Mouse (Mus musculus): Measurements from ENCODE around the gene Ehbp1.

Ehbp1 gene

DNA sequence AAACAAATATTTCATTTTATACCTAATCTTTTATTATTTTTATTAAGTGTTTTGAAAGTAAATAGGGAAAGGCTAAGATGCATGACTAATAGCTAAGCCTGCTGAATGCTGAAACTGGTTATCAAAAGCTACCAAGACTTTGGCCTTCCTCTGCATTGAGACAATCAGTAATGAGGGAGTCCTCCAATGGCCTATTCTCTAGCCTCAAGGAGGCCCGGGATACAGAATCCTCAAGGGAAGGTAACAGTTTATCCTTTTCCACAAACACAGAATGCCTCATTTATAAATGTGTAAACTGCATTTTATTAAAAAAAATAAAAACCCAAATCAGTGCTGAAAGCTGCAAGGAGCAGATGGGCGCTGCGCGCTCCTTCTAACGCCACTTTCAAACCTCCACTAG lies 284.6 kb downstream of the Ehbp1 start:
- DNase-seq (ENCODE audit: low read depth, low spot score) = no peak

DNA sequence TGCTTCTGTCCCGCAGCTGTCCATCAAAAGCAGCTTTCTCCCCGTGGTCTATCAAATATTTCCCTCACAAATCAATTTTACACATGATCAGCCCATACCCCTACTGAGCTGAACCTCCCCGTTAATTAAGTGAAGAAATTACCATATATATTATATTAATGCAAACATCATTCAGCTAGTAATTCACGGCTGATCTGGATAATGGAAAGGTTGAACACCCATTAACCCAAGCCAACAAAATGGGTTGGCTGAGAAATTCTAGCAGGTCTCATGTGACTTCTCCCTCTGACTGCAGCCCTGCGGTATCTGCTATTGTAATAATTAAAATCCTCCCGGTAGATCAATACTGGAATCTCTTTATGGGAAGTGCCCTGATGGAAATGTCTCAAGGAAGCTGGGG lies 286.2 kb downstream of the Ehbp1 start:
- DNase-seq (ENCODE audit: low read depth, low spot score) = no peak

DNA sequence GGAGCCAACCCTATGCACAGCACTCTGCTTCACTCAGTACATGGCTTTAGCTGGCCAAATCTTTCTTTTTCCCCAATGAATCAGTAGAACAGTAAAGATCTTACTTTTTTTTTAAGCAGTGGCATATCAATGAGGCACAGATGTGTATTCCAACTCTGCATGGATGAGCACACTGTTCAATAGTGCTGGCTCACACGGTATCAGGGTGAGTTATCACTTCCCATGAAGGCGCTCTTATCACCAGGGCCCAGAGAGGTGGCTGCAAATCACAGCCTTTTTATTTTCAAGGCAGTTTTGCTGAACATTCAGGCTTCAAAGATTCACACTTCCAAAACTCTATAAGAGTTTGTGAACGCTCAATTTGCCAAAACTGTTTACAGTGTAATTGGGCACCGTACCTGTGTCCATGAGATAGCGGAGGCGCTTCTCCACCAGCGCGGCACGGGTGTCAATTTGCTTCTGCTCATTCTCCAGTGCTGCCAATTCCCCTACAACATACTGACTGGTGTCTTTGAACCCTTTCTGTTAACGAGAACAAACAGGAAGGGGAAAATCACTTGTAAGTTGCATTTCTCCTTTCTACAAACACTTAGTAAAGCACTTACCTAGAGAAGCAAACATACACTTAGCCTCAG lies 288.9 kb downstream of the Ehbp1 start:
- DNase-seq (ENCODE audit: low read depth, low spot score) = no peak

DNA sequence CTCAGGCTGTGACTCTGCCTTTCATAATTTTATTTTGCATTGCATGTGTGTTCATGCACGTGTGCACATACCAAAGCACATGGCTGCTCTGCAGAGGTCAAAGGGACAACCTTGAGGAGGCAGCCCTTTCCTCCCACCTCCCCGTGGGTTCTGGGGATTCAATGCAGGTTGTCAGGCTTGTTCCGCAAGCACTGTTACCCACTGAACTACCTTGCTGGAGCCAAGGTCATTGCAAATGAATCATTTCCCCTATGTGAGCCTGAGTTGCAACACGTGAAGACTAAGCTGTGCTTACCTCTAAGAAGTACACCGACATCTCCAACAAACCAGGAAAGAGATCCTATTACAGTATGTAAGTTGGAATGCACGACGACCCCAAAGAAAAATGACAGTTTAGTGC lies 291.2 kb downstream of the Ehbp1 start:
- no peak for DNase-seq (ENCODE audit: low read depth, low spot score)

DNA sequence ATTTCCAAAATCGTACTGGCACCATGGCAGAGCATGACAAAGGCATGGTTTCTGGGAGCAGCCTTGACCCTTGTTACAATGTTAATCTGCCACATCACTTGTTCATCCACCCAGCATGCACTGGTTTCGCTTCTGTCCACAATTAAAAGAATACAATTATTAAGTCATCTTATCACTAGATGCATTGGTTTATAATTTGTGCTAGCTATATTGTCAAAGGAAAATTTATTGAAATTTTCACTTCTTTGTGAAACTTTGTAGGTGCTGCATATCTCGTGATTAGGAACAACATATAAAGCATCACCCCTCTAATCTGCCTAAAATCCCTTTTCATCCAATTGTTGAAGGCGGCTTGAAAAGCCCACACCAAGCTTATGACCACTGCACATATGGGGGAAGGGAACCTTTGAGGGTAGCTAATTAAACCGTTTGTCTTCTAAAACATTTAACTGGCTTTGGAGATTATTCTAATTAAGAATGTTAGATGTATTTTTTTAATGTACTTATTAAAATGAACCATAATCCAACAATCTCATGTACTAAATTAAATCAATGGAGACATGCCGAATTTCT lies 302.2 kb downstream of the Ehbp1 start:
- DNase-seq (ENCODE audit: low read depth, low spot score) = no peak

DNA sequence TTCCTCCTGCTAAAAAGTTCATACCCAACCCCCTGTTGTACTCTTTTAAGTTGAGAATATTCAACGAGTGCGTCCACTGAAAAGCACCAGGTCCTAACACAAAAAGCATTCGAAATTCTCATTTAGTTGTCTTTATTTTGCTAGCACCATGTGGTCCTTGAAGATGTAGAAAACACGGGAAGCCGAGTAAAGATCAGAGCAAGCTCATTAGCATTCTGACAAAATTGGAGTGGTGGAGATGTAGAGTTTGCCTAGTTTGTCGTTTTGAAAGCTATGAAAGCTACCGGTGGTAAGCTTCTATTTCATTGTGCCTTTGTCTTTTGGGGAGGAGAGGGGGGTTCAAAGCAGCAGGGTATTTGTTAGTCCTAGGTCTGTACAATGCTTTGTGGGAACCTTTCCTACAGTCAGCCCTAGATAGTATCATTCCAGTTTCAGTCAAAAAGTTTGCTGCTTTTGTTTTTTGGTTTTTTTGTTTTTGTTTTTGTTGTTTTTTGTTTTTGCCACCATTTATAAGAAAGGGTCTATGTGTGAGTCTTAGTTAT lies 307.5 kb downstream of the Ehbp1 start:
- DNase-seq (ENCODE audit: low read depth, low spot score) = no peak

DNA sequence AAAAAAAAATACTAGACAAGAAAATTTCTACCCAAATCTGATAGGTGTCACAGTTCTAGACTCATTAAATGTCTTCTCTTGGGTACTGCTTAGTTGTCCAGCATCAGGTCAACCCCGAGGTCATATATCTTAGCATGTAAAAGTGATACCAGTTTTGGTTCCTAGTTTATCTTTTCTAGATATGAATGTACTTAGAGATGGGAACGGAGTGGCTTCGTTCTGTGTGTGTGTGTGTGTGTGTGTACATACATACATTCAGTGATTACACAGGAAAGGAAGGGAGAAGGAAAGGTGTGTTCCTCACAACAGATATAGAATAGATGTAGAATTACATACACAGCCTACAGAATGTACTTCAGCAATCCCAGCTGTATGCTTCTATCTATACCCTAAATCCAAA lies 308.5 kb downstream of the Ehbp1 start:
- no peak for DNase-seq (ENCODE audit: low read depth, low spot score)

DNA sequence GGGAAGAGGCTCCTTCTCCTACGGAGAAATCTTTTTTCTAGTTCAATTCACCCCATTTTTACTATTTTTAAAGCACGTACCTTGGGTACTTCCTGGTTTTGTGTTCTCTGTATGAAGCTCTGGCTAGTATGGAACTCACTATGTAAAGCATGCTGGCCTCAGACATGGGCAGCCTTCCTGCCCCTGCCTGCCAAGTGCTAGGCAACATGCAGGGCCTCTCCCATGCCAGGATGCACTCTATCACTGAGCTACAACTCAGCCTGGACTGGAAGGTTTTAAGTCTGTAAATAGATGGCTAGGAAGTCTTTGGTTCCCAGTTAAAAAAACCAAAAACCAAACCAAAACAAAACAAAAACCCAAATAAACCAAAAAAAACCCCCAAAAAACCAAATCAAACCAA lies 321.5 kb downstream of the Ehbp1 start:
- DNase-seq (ENCODE audit: low read depth, low spot score) = no peak

DNA sequence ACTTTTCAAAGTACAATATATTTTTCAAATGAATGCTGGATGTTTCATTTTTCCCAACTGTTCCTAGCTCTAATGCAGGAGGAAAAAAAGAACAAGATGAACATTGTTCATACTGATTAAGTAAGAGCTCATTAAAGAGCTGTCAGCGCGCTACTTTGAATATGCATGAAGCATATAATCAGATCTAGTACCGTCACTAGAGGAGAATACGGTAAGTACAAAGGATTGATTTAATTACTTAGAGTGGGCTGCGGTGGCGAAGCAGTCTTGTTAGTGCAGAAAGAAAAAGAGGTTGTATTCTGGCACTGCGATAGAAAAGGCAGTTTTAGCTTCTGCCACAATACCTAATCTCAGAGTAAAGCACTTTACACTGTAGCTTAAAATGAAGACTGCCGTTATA lies 324.6 kb downstream of the Ehbp1 start:
- DNase-seq (ENCODE audit: low read depth, low spot score) = no peak

DNA sequence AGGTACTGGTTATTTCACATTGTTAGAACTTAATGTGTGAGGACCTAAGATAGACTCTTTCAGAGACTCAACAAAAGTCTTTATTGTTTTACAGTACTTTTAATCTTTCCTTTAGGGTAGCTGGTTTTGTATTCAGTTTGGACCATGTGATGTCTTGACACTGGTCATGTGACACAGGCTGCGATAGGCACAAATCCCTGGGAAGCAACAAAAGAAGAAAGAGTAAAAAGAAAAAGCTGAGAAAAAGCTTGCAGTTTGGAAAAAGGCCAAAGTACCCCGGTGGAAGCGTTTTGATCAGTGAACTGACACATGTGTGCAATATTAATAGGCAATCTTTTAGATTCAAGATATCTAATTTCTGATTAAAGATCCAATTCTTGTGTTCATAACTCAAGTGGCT lies 325.8 kb downstream of the Ehbp1 start:
- no peak for DNase-seq (ENCODE audit: low read depth, low spot score)

DNA sequence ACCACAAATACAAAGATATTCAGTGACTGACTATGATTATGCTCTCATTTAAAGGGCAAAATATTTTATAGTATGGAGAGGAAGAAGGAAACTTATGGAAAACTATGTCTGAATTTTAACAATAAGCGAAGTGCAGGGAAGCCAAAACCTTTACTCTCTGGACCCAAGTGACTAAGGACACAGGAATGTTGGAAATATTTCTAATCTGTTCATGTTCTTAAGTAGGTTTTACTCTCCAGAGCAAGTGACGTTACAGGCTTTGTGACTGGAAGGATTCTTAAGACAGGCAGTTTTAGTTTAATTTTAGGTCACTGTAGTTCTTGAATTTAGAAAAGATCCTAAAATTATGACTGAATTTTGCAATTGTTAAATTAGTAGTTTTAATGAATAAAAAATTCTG lies 333.3 kb downstream of the Ehbp1 start:
- peak; percentile 72 for DNase-seq (ENCODE audit: low read depth, low spot score)

DNA sequence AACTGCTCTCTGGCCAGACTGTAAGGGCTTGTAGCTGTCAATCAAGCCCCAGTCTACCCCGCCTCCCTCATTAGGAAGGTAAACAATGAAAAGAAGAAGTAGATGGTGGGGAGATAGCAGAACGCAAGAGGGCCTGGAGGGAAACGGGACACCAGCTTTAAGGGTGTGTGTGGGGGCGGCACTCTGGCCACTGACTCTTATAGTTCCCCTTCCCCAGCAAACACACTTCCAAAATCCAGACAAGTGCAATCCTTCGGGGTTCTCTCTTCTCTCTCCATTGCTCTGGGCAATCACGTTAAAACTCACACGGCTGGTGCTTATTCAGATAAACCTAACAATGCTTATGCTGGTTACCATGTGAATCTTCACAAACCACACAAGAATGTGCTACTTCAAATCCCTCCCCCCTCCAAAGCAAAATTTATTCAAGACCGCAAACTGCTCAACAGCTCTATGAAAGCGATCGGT lies 333.9 kb downstream of the Ehbp1 start:
- no peak for DNase-seq (ENCODE audit: low read depth, low spot score)

DNA sequence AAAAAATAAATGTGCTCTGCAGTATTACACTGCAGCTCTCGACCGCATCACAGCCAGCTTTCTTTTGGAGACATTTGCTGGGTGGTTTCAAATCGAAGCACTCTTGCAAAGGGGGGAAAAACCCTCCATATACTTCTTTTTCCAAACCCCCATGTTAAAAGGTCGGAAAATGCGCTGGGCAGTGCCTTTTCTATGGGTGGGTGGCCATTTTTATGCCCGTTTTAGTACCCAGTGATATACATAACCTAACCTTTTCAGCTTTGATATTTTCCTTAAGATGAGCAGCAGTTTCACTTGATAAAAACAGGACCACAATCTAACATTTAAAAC lies 334.3 kb downstream of the Ehbp1 start:
- no peak for DNase-seq (ENCODE audit: low read depth, low spot score)

DNA sequence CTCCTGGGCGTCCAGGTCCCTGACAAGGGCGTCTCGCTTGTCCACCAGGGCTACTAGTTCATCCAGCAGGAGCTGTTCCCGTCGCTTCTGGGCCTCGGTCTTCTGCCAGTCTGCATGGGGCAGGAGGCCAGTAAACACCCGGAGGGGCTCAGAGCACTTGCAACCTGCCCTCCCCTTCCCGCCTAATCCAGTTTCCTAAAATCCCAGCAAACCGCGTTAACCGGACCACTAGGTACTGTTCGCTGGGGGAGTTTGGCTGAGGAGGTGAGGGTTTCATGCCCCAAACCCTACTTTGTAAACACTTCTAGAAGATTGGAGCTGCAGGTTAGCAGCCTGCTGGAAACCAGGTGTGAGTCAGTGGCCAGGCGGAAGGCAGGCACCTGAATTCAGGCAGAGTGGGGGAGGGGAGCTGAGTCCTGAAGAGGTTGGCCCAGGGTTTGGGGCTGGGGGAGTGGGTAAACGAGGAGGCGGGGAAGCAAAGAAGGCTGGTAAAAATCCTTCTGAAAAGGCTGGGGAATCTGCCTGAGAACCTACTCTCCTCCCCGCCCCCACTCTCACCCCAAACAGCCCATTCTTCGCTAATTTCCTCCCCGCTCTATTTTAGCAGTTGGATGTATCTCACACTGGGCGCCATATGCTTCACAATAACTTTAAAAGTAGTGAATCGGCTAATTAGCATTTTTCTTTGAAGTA lies 334.9 kb downstream of the Ehbp1 start:
- no peak for DNase-seq (ENCODE audit: low read depth, low spot score)

DNA sequence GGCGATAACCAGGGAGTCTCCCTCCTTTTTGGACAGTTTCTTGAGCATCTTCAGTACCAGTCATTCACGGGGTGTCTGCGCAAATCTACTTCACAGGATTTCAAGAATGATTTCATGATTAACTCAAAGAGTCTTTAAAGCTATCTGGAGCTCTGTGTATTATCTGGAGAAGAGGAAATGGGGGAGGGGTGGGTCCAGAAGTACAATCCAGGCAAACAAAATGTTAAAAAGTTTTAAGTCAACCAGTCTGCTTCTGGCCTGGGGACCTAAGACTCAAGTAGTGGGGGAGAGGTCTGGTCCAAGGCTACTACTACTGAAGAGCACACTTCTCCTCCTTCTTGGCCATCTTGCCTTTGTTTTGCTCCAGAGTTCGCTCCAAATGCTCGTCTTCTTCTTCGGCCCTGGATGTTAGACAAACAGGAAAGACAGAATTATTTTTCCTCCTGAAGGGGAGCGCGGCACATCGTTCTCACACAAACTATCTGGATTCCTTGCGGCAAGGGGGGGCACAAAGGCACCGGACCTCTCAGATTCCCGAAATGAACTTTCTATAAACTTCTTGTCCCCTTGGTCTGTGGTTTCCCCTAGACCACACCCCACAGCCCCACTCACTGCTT lies 335.5 kb downstream of the Ehbp1 start:
- no peak for DNase-seq (ENCODE audit: low read depth, low spot score)

DNA sequence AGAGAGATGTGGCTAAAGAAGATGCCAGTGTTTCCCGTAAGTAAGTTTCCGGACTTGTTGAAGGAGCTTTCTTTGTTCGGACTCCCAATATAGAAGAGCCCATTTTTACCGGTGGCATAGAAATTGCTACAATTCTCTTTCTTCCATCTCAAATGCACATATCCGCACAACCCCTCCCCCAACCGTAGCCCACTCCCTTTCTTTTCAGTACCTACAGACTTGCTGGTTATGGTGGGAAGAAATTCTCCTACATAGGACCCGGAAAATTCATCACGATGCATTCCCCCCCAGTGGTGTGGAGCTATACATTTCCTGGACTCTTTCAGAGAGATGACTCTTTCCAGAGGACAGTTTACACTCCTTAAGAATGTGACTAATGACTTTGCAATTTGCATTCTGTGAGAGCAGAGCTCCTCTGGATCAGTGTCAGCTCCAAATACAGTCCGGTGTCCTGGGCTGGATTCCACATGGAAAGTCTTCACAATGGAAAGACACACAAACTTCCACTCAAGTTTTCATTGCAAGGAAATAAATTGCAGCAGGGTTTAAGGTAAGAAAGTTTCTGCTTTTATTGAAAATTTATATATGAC lies 336.7 kb downstream of the Ehbp1 start:
- DNase-seq (ENCODE audit: low read depth, low spot score) = peak; percentile 66

DNA sequence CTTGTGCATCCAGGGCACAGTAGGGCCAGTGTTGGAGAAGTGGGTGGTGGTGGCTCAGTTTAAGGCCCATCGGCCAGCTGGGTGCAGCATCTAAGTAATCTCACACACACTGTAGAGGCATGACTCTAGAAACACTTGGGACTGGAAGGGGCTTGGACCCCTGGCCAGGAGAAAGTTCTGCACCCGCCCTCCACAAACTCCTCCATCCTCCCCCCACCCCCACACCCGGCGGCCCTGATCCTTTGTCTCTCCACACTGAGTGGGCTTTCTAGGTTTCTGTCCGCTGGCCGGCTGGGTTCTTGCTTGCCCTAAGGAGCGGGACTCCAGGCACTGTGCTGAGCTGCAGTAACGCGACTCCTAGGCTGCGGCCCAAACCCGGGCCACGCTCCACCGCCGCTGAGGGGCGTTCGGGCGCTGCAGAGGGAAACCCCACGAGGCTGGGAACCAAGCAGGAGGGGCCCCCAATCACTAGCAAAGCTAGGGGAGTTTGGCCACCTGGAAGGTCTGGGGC lies 337.7 kb downstream of the Ehbp1 start:
- DNase-seq (ENCODE audit: low read depth, low spot score) = no peak

DNA sequence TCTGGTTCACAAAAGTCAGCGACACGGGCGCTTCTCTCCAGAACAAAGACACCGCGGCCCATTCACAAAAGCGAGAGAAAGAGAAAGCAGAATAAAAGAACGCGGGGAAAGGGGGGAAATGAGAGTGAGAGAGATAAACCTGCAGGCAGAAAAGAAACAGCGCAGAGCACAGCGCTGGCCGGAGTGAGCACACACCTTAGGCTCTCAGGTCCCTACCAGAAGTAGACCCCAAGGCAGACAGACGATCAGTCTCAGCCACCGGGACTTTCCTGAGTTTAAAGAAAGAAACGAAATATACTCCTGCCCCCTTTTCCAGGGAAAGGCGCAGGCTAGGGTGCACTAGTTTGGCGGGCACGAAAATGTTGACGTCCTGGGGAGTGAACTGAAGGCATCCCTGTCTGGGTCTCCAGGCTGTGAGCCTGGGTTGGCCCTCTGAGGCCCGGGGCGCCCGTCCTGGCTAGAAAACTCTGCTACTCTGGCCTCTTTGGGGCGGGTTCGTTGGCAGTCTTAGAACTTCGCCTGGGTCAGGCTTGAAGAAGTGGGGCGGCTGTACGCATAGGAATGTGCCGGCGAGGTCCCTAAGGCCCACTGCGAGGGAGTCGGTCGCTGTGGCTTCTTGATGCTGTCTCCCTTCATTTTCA lies 338.6 kb downstream of the Ehbp1 start:
- DNase-seq (ENCODE audit: low read depth, low spot score) = no peak

DNA sequence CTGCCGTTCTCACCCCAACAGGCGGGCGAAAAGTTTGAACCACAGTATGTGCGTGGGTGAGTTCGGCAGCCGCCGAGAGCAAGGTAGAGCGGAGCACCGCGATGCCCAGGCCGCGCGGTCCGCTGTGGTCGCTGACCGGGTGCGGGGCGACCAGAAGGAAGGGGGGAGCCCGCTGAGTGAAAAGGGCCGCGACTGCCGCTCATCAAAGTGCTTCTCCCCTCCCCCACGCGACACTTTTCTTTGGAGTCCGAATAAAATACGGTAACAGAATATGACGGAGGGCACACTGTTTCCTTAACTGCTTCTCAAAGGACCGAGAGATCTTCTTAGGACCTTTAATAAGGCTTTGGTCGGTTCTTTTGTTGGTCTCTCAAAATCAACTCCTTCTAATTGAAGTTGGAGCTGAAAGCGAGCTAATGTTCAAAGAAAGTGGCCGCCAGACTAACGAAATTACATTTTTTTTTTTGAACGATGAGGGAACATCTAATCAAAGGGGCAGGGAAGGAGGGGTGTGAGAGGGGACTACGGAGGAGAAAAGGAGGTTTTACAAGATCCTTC lies 339.2 kb downstream of the Ehbp1 start, which contains the start of gene Otx1:
Gene Otx1 (minus strand): TSS at position 115 of the 558 bp plus-strand sequence.
- DNase-seq (ENCODE audit: low read depth, low spot score) = no peak

DNA sequence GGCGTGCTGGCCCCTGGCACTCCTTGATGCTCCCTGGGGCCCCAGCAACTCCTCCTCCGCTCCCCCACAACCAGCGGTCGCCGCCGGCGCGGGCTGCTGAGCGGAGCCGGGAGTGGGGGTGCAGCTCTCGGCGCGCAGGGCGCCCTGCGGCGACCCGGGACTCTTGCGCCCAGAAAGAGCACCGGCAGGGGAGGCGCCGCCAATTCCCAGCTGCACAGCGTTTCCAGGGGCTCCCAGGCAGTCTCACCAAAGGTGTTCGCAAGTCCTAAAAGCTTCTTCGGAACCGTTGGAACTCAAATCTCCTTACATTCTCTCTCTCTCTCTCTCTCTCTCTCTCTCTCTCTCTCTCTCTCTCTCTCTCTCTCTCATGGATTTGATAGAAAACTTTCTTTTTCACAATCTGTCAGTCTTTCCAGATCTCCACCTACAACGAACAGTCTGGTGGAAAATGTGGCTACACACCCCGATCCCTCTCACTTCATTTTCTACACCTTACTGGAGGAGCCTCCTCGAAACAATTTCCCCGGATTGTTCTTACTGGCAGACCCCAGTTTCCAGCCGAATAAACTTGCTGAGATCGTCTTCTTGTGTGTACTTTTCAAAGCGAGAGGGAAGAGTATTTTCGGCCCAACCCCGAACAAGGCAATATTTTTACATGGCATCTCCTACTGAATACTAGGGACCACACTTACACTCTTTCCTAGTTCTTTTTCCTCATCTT lies 339.9 kb downstream of the Ehbp1 start:
- DNase-seq (ENCODE audit: low read depth, low spot score) = peak; percentile 45

All from 3T3-L1 (cell line).